Mouse (Mus musculus): ENCODE data around the gene Sox10. TPM values are rescaled to one million over a fixed set of nuclear protein-coding genes. Genes with fewer than 3 reads are reported as not detected.
A peak's percentile ranks its signal among the peaks of the same experiment; 100 is the strongest.

The Sox10 gene
- polyA plus RNA-seq, 1 experiment from 2014 or later: 2.4 TPM

DNA sequence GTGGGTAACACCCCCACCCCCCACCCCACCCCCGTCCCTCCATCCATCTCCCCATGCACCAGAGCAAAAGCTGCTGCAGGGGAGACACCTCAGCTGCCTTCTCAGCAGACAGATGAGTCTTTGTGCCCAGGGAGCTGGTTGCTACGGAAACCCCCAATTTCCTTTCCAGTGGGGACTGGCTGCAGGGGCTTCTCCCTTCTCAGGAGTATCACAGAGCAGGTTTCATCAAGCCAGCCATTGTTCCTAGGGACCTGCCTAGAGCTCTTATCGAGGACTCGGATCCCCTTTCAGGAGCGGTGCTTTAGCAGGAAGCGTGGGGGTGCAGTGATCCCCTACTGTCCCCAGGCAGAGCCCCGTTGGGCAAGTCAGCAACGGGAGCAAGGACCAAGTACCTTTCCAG lies 13.2 kb downstream of the Sox10 start:
- H3K4me2 ChIP-seq: no peak overlapping the region
- no peaks in the 10 kb centered on the region for H3K9me3 ChIP-seq
- 22% methylated on average over 8 of the region's 8 CpGs for WGBS
- no peaks in the 10 kb centered on the region for H3K27me3 ChIP-seq
- peak; percentile 57 for ATAC-seq (ENCODE audit: low FRiP score)
- no peak overlapping the region for H3K4me3 ChIP-seq (replicated peaks)
- H3K27ac ChIP-seq: peak overlapping the region; percentile 88
- peaks cover 31% of the 10 kb centered on the region for H3K4me1 ChIP-seq
- H3K9ac ChIP-seq: 0 out of 2 replicates have a peak overlapping the region, but pooled peaks have one; percentile 27
- H3K36me3 ChIP-seq (replicated peaks): peaks cover 54% of the 10 kb centered on the region

DNA sequence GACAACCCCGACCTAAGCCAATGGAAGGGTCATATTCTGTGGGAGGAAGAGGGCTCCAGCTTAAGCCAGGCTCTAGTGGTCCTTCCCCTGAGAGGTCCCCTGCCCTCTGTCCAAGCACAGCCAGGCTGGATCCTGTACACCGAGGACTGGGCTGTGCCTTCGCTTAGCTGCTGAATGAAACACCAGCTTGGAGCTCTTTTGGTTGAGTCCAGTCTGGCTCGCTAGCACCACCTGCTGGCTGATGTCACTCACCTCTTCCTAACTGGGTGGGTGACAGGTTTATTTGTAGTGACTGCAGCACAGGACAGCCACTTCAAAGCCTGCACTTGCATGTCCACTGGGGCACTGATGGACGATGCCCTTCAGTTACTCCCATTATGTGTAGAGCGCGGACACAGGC lies 16.5 kb downstream of the Sox10 start:
- peak; percentile 41 for ATAC-seq (ENCODE audit: low FRiP score)
- WGBS: 53% methylated on average over 7 of the region's 7 CpGs

DNA sequence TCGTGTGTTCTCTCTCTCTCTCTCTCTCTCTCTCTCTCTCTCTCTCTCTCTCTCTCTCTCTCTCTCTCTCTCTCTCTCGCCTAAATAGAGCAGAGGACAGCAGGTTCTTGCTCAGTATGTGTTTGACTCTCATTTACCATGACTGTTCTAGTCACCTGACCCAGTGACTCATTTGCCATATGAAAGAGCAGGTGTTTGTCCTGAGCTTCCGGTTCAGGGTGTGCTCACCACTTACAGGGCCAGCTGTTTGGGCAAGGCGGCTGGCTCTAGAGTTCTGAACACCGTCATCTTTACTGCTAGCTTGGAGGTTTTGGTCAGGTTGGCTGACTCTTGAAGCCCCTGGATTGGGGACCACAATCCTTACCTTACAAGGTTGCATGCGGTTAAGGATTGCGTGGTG lies 19.5 kb downstream of the Sox10 start:
- WGBS: 88% methylated on average over 7 of the region's 7 CpGs
- ATAC-seq (ENCODE audit: low FRiP score): no peak
- Histone ChIP-seq H3K4me2 (no peak overlapping the region), H3K9ac (no peak overlapping the region), H3K27me3 (no peaks in the 10 kb centered on the region), H3K4me1 (peaks cover 15% of the 10 kb centered on the region), H3K4me3 (replicated peaks) (no peak overlapping the region), H3K27ac (no peak overlapping the region), H3K9me3 (no peaks in the 10 kb centered on the region), H3K36me3 (replicated peaks) (peaks cover 62% of the 10 kb centered on the region)

More for the DNA sequence above, 16.5 kb downstream of the Sox10 start:
- Histone ChIP-seq H3K4me1 (peaks cover 25% of the 10 kb centered on the region), H3K4me3 (replicated peaks) (no peak overlapping the region), H3K27me3 (no peaks in the 10 kb centered on the region), H3K9ac (no peak overlapping the region), H3K36me3 (replicated peaks) (peaks cover 84% of the 10 kb centered on the region), H3K9me3 (no peaks in the 10 kb centered on the region), H3K27ac (no peak overlapping the region), H3K4me2 (no peak overlapping the region)

DNA sequence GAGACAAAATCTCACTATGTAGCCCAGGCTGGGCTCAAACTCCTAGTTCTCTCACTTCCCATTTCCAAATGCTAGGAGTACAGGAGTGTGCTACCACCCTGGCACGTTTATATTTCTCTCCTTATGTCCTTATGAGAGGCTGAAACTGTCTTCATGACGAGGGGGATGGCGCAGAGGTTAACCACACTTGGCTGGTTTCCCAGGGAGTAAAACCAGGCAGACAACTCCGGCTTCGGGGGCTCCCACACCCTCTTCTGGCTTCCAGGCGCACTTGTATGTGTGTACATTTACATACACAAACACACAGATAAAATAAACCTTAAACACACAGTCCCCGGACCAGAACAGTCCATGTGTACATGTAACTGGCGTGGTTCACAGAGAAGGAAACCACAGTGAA lies 21.0 kb downstream of the Sox10 start:
- H3K27ac ChIP-seq: no peak overlapping the region
- H3K27me3 ChIP-seq: 0 out of 2 replicates have a peak, but pooled peaks cover 5% of the 10 kb centered on the region
- H3K9me3 ChIP-seq: no peaks in the 10 kb centered on the region
- H3K4me2 ChIP-seq: no peak overlapping the region
- H3K9ac ChIP-seq: no peak overlapping the region
- no peak overlapping the region for H3K4me3 ChIP-seq (replicated peaks)
- WGBS: 91% methylated on average over 8 of the region's 8 CpGs
- peaks cover 51% of the 10 kb centered on the region for H3K36me3 ChIP-seq (replicated peaks)
- no peak for ATAC-seq (ENCODE audit: low FRiP score)
- peaks cover 19% of the 10 kb centered on the region for H3K4me1 ChIP-seq

DNA sequence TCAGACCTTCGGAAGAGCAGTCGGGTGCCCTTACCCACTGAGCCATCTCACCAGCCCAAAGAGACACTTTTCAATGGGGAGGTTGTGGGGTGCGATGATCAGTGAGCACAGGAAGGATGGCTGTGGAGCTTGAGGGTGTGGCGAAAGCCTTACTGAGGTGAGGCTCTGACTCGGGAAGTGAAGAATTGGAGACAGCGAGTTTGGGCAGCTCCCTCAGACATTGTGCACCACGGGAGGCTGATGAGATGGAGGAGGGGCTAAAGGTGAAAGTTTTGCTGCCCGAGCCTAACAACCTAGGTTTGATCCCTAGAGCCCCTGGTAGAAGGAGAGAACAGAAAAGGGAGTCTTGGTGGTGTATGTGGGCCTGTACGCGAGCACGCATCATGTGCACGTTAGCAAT lies 21.7 kb downstream of the Sox10 start:
- no peak overlapping the region for H3K27ac ChIP-seq
- H3K4me2 ChIP-seq: no peak overlapping the region
- H3K27me3 ChIP-seq: 0 out of 2 replicates have a peak, but pooled peaks cover 5% of the 10 kb centered on the region
- H3K4me1 ChIP-seq: peaks cover 19% of the 10 kb centered on the region
- WGBS: 82% methylated on average over 12 of the region's 12 CpGs
- no peaks in the 10 kb centered on the region for H3K9me3 ChIP-seq
- no peak overlapping the region for H3K4me3 ChIP-seq (replicated peaks)
- ATAC-seq (ENCODE audit: low FRiP score): no peak
- peaks cover 44% of the 10 kb centered on the region for H3K36me3 ChIP-seq (replicated peaks)
- H3K9ac ChIP-seq: no peak overlapping the region

DNA sequence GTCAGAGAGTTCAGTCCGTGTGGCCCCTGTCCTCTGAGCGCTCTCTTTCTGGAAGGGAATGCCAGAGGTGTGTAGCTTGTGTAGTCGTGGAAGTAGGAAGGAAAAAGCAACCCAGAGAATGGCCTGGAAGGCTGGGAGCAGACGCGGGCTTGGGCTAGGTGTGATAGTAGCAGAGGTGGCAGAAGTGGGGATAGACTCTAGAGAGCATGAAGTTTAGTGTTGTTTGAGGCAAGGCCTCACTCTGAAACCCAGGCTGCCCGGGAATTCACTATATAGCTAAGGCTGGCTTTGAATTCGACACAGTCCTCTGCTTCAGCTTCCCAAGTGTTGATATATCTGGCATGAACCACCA lies 23.5 kb downstream of the Sox10 start:
- ATAC-seq (ENCODE audit: low FRiP score): no peak
- peak overlapping the region; percentile 83 for H3K9ac ChIP-seq
- peaks cover 26% of the 10 kb centered on the region for H3K36me3 ChIP-seq (replicated peaks)
- H3K4me3 ChIP-seq (replicated peaks): peak overlapping the region; percentile 87
- under 1% methylated on average over 7 of the region's 7 CpGs for WGBS
- no peaks in the 10 kb centered on the region for H3K9me3 ChIP-seq
- no peak overlapping the region for H3K27ac ChIP-seq
- H3K4me1 ChIP-seq: peaks cover 19% of the 10 kb centered on the region
- peak overlapping the region; percentile 97 for H3K4me2 ChIP-seq
- H3K27me3 ChIP-seq: 0 out of 2 replicates have a peak, but pooled peaks cover 5% of the 10 kb centered on the region

DNA sequence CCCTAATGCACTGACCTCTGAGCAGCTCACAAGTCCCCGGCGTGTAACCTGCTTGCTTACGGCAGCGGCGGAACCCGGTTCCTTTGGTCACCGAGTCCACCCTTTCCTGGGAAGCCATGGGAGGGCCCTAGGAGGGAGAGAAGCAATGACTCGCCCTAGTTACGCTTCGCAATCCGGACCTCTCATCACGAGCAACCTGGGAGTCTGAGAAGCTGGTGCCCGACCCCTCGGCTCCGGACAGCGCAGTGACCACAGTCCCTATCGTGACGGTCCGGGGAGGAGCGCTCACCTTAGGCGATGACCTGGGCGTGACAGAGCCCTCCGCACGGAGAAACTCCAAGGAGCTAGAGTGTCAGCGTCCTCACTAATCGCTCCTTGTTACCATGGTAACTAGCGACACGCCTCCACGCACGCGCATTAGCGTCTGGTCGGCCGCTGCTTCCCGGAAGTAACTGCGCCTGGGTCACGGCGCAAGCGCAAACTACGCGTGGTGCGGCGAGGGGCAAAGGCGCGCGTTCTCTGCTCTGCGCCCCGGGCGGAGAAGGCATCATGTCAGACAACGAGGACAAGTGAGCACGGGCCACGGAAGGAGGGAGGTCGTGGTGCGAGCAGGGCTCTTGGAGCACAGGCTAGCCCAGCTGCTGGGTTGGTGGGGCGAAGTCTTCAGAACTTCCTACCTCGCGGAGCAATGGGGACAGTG lies 24.0 kb downstream of the Sox10 start, which contains the start of the genes Polr2f and 1700088E04Rik:
Gene Polr2f, plus strand, starts transcription at position 144 of the 700 bp plus-strand sequence.
Gene 1700088E04Rik, minus strand, starts transcription at position 388 of the 700 bp plus-strand sequence.
- Histone ChIP-seq H3K4me1 (peaks cover 19% of the 10 kb centered on the region), H3K27me3 (0 out of 2 replicates have a peak, but pooled peaks cover 5% of the 10 kb centered on the region), H3K4me2 (peak within 1 kb of the TSS; percentile 97), H3K27ac (0 out of 2 replicates have a peak within 1 kb of the TSS, but pooled peaks have one; percentile 5), H3K36me3 (replicated peaks) (peaks cover 21% of the 10 kb centered on the region), H3K4me3 (replicated peaks) (peak within 1 kb of the TSS; percentile 87), H3K9me3 (no peaks in the 10 kb centered on the region), H3K9ac (peak within 1 kb of the TSS; percentile 83)
- under 1% methylated on average over 57 of the region's 57 CpGs for WGBS
- ATAC-seq (ENCODE audit: low FRiP score): peak; percentile 90

DNA sequence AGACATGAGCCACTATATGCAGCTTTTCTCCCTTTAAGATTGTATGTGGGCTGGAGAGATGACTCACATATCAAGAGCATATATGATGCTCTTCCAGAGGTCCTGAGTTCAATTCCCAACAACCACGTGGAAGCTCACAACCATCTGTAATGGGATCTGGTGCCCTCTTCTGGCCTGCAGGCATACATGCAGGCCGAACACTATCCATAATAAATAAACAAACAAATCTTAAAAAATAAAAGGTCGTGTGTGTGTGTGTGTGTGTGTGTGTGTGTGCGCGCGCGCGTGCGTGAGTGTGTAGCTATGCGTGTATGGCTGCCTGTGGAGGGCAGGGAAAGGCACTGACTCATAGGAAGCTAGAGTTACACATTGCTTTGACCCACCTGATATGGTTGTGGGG lies 25.4 kb downstream of the Sox10 start:
- Histone ChIP-seq H3K4me2 (no peak overlapping the region), H3K4me3 (replicated peaks) (no peak overlapping the region), H3K9me3 (no peaks in the 10 kb centered on the region), H3K27me3 (0 out of 2 replicates have a peak, but pooled peaks cover 5% of the 10 kb centered on the region), H3K27ac (no peak overlapping the region), H3K9ac (no peak overlapping the region), H3K36me3 (replicated peaks) (peaks cover 7% of the 10 kb centered on the region), H3K4me1 (peaks cover 19% of the 10 kb centered on the region)
- no peak for ATAC-seq (ENCODE audit: low FRiP score)
- 67% methylated on average over 10 of the region's 10 CpGs for WGBS

DNA sequence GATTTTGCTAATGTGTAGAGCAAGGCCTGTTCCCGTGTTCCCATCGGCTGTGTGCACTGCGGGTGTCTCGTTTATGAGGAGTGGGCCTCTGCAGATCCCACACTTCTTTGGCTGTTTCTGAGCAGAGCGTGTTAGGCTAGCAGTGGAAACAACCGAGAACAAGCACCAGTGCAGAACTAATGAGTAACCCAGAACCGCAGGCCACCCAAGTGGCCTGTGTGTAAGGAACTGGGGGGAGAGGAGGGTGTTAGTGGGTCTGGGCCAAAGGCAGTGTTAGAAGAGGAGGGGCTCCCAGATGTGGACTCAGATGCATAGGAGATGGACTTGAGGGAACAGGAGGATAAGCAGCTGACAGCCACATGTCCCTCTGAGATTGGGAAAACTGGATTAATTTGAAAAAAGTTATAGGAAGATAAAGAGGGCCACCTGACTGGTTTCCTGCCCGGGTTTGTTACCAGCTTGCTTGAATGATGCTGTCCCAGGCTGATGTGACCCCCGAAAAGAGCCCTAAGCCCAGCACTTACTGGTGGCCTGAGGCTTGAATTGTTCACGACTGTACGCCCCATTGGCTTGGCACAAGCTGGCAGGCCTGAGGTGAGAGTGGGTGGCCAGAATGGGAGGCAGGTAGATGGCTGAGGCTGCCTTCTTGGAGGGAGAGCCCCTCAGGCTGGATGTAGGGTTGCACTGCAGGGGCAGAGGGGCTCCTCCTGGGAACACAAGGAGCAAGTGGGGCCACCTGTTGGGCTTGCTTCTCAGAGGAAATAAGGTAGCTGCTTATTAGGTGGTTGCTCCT lies 29.1 kb downstream of the Sox10 start:
- no peak for ATAC-seq (ENCODE audit: low FRiP score)
- Histone ChIP-seq H3K4me1 (peaks cover 8% of the 10 kb centered on the region), H3K36me3 (replicated peaks) (peaks cover 30% of the 10 kb centered on the region), H3K4me3 (replicated peaks) (no peak overlapping the region), H3K9me3 (no peaks in the 10 kb centered on the region), H3K27ac (no peak overlapping the region), H3K4me2 (no peak overlapping the region), H3K9ac (no peak overlapping the region; the same call in 1 of the 2 replicates), H3K27me3 (0 out of 2 replicates have a peak, but pooled peaks cover 5% of the 10 kb centered on the region)
- 62% methylated on average over 11 of the region's 11 CpGs for WGBS

DNA sequence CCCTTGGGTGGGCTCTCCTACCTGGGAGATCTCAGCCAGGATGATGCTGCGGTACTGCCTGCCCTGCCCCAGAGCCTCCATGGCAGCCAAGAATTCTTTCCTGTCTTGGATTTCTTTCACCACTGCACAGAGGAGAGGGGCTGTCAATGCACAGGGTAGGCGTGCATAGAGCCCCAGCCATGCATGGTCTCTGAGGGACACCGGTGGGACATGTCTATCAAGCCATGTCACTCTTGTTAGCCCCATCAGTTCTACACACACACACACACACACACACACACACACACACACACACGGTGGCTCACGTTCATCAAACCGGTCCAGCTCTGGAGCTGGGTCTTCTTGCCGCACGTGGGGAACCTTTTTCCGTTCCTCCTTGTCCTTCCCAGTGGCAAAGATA lies 29.7 kb downstream of the Sox10 start:
- Histone ChIP-seq H3K27me3 (0 out of 2 replicates have a peak, but pooled peaks cover 5% of the 10 kb centered on the region), H3K9me3 (no peaks in the 10 kb centered on the region), H3K36me3 (replicated peaks) (peaks cover 36% of the 10 kb centered on the region), H3K27ac (no peak overlapping the region), H3K4me3 (replicated peaks) (no peak overlapping the region), H3K9ac (no peak overlapping the region), H3K4me1 (peaks cover 3% of the 10 kb centered on the region), H3K4me2 (no peak overlapping the region)
- 88% methylated on average over 9 of the region's 9 CpGs for WGBS
- no peak for ATAC-seq (ENCODE audit: low FRiP score)

DNA sequence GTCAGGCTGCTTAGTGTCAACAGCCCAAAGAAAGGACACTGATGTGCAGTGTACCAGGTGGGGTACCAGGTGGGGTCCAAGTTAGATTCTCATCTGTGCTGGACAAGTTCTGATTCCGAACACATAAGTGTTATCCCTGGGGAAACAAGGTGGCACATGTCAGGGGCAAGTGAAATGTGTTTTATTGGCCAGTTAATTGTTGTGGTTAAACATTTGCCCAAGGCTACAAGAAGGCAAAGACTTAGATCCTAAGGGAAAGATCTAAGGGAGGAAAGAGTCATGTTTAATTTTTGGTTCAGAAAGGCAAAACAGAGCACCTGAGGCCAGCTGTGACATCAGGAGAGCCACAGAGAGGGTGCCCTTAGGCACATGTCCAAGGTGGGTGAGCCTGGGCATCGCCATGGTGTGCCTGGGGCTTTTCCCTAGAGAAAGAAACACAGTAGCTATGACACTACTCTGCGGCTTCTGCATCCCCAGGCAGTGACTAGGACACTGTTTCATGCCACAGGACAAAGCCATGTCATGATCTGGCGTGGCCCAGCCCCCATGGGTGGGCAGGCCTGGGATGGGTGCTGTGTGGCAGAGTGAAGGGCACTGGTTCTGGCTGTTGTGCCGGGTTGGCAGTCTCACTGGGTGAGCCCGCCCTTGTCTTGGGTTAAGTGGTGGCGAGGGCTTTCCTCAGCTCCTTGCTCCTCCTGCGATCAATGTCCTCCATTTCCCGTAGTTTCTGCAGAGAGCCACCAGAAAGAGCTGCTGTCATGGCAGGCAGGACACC lies 30.4 kb downstream of the Sox10 start:
- Histone ChIP-seq H3K4me3 (replicated peaks) (no peak overlapping the region), H3K27ac (no peak overlapping the region), H3K9ac (no peak overlapping the region), H3K36me3 (replicated peaks) (peaks cover 43% of the 10 kb centered on the region), H3K4me1 (no peaks in the 10 kb centered on the region), H3K27me3 (0 out of 2 replicates have a peak, but pooled peaks cover under 1% of the 10 kb centered on the region), H3K9me3 (no peaks in the 10 kb centered on the region), H3K4me2 (no peak overlapping the region)
- WGBS: 91% methylated on average over 9 of the region's 9 CpGs
- no peak for ATAC-seq (ENCODE audit: low FRiP score)

DNA sequence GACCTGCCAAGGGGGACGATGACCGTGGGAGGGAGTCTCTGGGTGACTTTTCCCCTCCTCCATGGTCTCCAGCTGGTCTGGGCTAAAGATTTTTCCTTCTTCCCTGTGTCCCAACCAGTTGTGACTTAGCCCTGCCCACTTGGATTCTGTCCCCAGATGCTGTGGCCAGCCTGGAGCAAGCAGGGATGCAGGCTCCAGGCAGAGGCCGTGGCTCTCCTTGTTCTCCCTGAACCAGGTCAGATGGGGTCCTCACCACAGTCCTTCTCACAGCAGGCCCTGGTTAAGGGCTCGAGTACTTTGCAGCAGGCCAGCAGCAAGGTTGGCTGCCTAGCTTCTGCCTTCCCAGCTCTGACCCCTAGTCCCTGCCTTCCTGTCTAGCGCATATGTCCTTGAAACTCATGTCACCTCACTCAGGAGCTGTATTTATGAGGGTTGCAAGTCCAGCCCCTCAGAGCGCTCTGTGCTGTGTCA lies 31.8 kb downstream of the Sox10 start:
- Histone ChIP-seq H3K4me3 (replicated peaks) (no peak overlapping the region), H3K36me3 (replicated peaks) (peaks cover 54% of the 10 kb centered on the region), H3K4me1 (no peaks in the 10 kb centered on the region), H3K9me3 (no peaks in the 10 kb centered on the region), H3K4me2 (no peak overlapping the region), H3K27ac (no peak overlapping the region), H3K9ac (no peak overlapping the region), H3K27me3 (no peaks in the 10 kb centered on the region)
- ATAC-seq (ENCODE audit: low FRiP score): no peak
- WGBS: 87% methylated on average over 6 of the region's 6 CpGs

Data from forebrain, embryonic 12.5 days (tissue).